ENCODE assay signal across 17 mouse cellular contexts in the genomic region with DNA sequence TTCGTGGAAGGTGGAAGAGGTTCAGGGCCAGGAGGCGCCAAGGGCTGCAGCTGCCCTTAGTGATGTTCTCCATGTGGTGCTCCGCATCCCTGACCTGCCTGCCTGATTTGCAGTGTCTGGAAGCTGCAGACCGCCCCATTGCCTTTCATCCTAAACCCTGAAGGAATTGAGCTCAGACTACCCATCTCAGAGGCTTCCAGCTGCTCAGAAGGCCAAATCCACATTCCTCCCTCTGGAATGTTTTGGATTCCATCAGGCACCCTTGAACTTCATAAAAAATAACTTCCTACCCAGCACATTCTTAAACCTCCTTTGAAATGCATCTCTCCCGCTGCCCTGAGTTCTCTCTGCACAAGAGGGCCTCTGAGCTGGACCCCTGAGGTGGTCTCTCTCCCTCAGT. TPM values are rescaled to one million over a fixed set of nuclear protein-coding genes. Genes with fewer than 3 reads are reported as not detected.
DNase-seq lines count a peak whose midpoint lies in the region; ATAC-seq and TF ChIP-seq lines count a peak whose summit lies in the region.
"Had no signal": no experiment of that assay in that cellular context is flagged by ENCODE, and none has a peak within 500 bp of the region (broad histone marks: within the 10 kb centered on the region; RNA-seq: fewer than 3 reads in every experiment).

No protein-coding gene starts in this region.

- ATAC-seq in kidney, embryonic 16.5 days (ENCODE audit: low FRiP score, low TSS enrichment): peak; percentile 40; the same call in 1 of the 2 replicates
- no peak for ATAC-seq in midbrain, postnatal 0 days (ENCODE audit: low FRiP score)
- ATAC-seq: liver, postnatal 0 days; midbrain, embryonic 15.5 days had no signal

- H3K36me3 ChIP-seq in kidney, embryonic 16.5 days (ENCODE audit: insufficient read depth, low read length): no peaks in the 10 kb centered on the region
- no peaks in the 10 kb centered on the region for H3K36me3 ChIP-seq in midbrain, postnatal 0 days (ENCODE audit: insufficient read depth, low read length)
- H3K36me3 ChIP-seq: hindbrain, embryonic 13.5 days; midbrain, embryonic 15.5 days; neural tube, embryonic 13.5 days had no signal

- H3K4me1 ChIP-seq in kidney, embryonic 16.5 days (ENCODE audit: insufficient read depth, low read length): 0 out of 2 replicates have a peak, but pooled peaks cover 3% of the 10 kb centered on the region
- peaks cover 3% of the 10 kb centered on the region; the same call in 1 of the 2 replicates for H3K4me1 ChIP-seq in embryonic fibroblast, embryonic 13.5 days (ENCODE audit: control insufficient read depth, insufficient read depth, low read length)
- H3K4me1 ChIP-seq in midbrain, postnatal 0 days (ENCODE audit: insufficient read depth, low read length): no peaks in the 10 kb centered on the region
- H3K4me1 ChIP-seq: midbrain, embryonic 15.5 days had no signal

- no peaks in the 10 kb centered on the region for H3K9me3 ChIP-seq in kidney, embryonic 16.5 days (ENCODE audit: low read length)
- H3K9me3 ChIP-seq in midbrain, postnatal 0 days (ENCODE audit: low read length): no peaks in the 10 kb centered on the region
- H3K9me3 ChIP-seq: hindbrain, embryonic 13.5 days; midbrain, embryonic 15.5 days; neural tube, embryonic 13.5 days had no signal

- no peaks in the 10 kb centered on the region for H3K27me3 ChIP-seq in kidney, embryonic 16.5 days (ENCODE audit: insufficient read depth, low read length)
- H3K27me3 ChIP-seq in midbrain, postnatal 0 days (ENCODE audit: insufficient read depth, low read length): no peaks in the 10 kb centered on the region
- H3K27me3 ChIP-seq: midbrain, embryonic 15.5 days; neural tube, embryonic 13.5 days had no signal

- DNase-seq in kidney, adult 11 months: no peak
- DNase-seq in embryo, embryonic 10.5 days (ENCODE audit: low spot score): peak; percentile 37
- DNase-seq in mesoderm, embryonic 11.5 days (ENCODE audit: low read depth, low spot score): peak; percentile 72
- DNase-seq in midbrain, postnatal 0 days (ENCODE audit: low spot score): no peak
- DNase-seq in gastrocnemius, adult 18-20 months (ENCODE audit: low spot score): no peak
- no peak for DNase-seq in urinary bladder, adult 2 months (ENCODE audit: low spot score)
- DNase-seq: cerebellum, adult 8-10 months; kidney, postnatal 36 days; liver, postnatal 0 days; retina, postnatal 1 day; spleen, adult 18-20 months had no signal

- no peak overlapping the region for H3K4me2 ChIP-seq in kidney, embryonic 16.5 days (replicated peaks; ENCODE audit: low read depth, low read length)
- no peak overlapping the region for H3K4me2 ChIP-seq in midbrain, postnatal 0 days (ENCODE audit: low read depth, low read length, poor library complexity, severe bottlenecking)
- H3K4me2 ChIP-seq: hindbrain, embryonic 13.5 days; midbrain, embryonic 15.5 days; neural tube, embryonic 13.5 days had no signal

- WGBS in kidney, embryonic 16.5 days: 48% methylated on average over 5 of the region's 5 CpGs
- WGBS in midbrain, postnatal 0 days: 56% methylated on average over 5 of the region's 5 CpGs

- no peak for TF ChIP-seq CTCF in embryonic fibroblast, embryonic 13.5 days (IDR thresholded peaks at IDR 0.05; ENCODE audit: borderline replicate concordance, insufficient read depth, low read length)
- TF ChIP-seq CTCF in midbrain, postnatal 0 days (IDR thresholded peaks at IDR 0.05): no peak

- no peak overlapping the region for H3K4me3 ChIP-seq in kidney, embryonic 16.5 days (ENCODE audit: low read length)
- H3K4me3 ChIP-seq in embryonic fibroblast, embryonic 13.5 days (ENCODE audit: insufficient read depth, low read length): no peak overlapping the region
- no peak overlapping the region for H3K4me3 ChIP-seq in midbrain, postnatal 0 days (ENCODE audit: low read depth, low read length)
- H3K4me3 ChIP-seq: hindbrain, embryonic 13.5 days; left cerebral cortex, adult 2 months; midbrain, embryonic 15.5 days; neural tube, embryonic 13.5 days had no signal

- peak overlapping the region; percentile 64 for H3K27ac ChIP-seq in kidney, embryonic 16.5 days (ENCODE audit: low read length)
- H3K27ac ChIP-seq in embryonic fibroblast, embryonic 13.5 days (ENCODE audit: insufficient read depth, low read length): peak overlapping the region; percentile 30
- H3K27ac ChIP-seq in midbrain, postnatal 0 days (ENCODE audit: low read depth, low read length): no peak overlapping the region
- H3K27ac ChIP-seq: hindbrain, embryonic 13.5 days; left cerebral cortex, adult 2 months; midbrain, embryonic 15.5 days; neural tube, embryonic 13.5 days had no signal

- H3K9ac ChIP-seq in kidney, embryonic 16.5 days (replicated peaks; ENCODE audit: low read length): no peak overlapping the region
- H3K9ac ChIP-seq in midbrain, postnatal 0 days (replicated peaks; ENCODE audit: low read length, poor library complexity, severe bottlenecking): no peak overlapping the region
- H3K9ac ChIP-seq: hindbrain, embryonic 13.5 days; liver, postnatal 0 days; midbrain, embryonic 15.5 days; neural tube, embryonic 13.5 days had no signal

- TF ChIP-seq POLR2A in embryonic fibroblast, embryonic 13.5 days (IDR thresholded peaks at IDR 0.05; ENCODE audit: low read depth, low read length): no peak

RNA-seq across cellular contexts. Expression of gene Cpz, which starts 15.1 kb away (rescaled TPM):
- polyA plus RNA-seq in kidney, embryonic 16.5 days (2015; fragmentation: Nextera tagmentation; extraction: Ambion mirVana): 6.9 and 7.7 TPM in 2 replicates
- 3.4 and 7.8 TPM in 2 replicates for polyA plus RNA-seq in embryonic fibroblast, embryonic 13.5 days (2011; ENCODE audit: insufficient read length, low read depth, missing spikeins)
- total RNA-seq in midbrain, postnatal 0 days (2014; rRNA removed): 8.9 and 19.2 TPM in 2 replicates
- 1.7 and 2.3 TPM in 2 replicates for polyA plus RNA-seq in midbrain, postnatal 0 days (2015; fragmentation: Nextera tagmentation; extraction: Ambion mirVana)
- total RNA-seq in gastrocnemius, adult 18-20 months (2021): under 1 TPM in 1 of 2 experiments, not detected in 1; 0.12 TPM
- polyA plus RNA-seq in urinary bladder, adult 2 months (2012; rRNA removed): 36.1 and 38.1 TPM in 2 replicates

RNA-seq across cellular contexts. Expression of gene Trmt44, which starts 34.3 kb away (rescaled TPM):
- polyA plus RNA-seq in kidney, embryonic 16.5 days (2015; fragmentation: Nextera tagmentation; extraction: Ambion mirVana): 9.4 and 9.5 TPM in 2 replicates
- 5.5 and 5.6 TPM in 2 replicates for polyA plus RNA-seq in embryonic fibroblast, embryonic 13.5 days (2011; ENCODE audit: insufficient read length, low read depth, missing spikeins)
- total RNA-seq in midbrain, postnatal 0 days (2014; rRNA removed): 5.8 and 11.3 TPM in 2 replicates
- 3.4 and 4.9 TPM in 2 replicates for polyA plus RNA-seq in midbrain, postnatal 0 days (2015; fragmentation: Nextera tagmentation; extraction: Ambion mirVana)
- total RNA-seq in gastrocnemius, adult 18-20 months (2021): 1 to 10 TPM; 1.7 TPM
- polyA plus RNA-seq in urinary bladder, adult 2 months (2012; rRNA removed): 4.3 and 5.4 TPM in 2 replicates

RNA-seq across cellular contexts. Expression of gene Acox3, which starts 42.3 kb away (rescaled TPM):
- 14.4 and 16.6 TPM in 2 replicates for polyA plus RNA-seq in kidney, embryonic 16.5 days (2015; fragmentation: Nextera tagmentation; extraction: Ambion mirVana)
- polyA plus RNA-seq in embryonic fibroblast, embryonic 13.5 days (2011; ENCODE audit: insufficient read length, low read depth, missing spikeins): 22.4 and 24.9 TPM in 2 replicates
- total RNA-seq in midbrain, postnatal 0 days (2014; rRNA removed): 27.5 and 29.5 TPM in 2 replicates
- 13.5 and 15.6 TPM in 2 replicates for polyA plus RNA-seq in midbrain, postnatal 0 days (2015; fragmentation: Nextera tagmentation; extraction: Ambion mirVana)
- 10 to 100 TPM; 17.3 to 18.2 TPM for total RNA-seq in gastrocnemius, adult 18-20 months (2021)
- 30.1 and 35.0 TPM in 2 replicates for polyA plus RNA-seq in urinary bladder, adult 2 months (2012; rRNA removed)

Comparison
In these comparisons a context has a peak if more than half of its experiments do, and no peak if none do; other contexts are left out.
1. DNase-seq: peak in embryo, embryonic 10.5 days (single experiment) and mesoderm, embryonic 11.5 days (single experiment); none in kidney, adult 11 months (single experiment), midbrain, postnatal 0 days (single experiment), gastrocnemius, adult 18-20 months (single experiment) and urinary bladder, adult 2 months (single experiment).